Mouse (Mus musculus): ENCODE results near the gene Cacnb4.

Cacnb4 gene

GRCm38 (mm10) chr2:52647255-52647998 lies 29.2 kb downstream of the Cacnb4 start:
- WGBS: 51% methylated on average over 8 of the region's 8 CpGs

GRCm38 (mm10) chr2:52643657-52644056 lies 33.0 kb downstream of the Cacnb4 start:
- WGBS: 46% methylated on average over 6 of the region's 6 CpGs

- 28% methylated on average over 4 of the region's 4 CpGs for WGBS
Observed at GRCm38 (mm10) chr2:52639530-52639875, 37.1 kb downstream of the Cacnb4 start.

DNA sequence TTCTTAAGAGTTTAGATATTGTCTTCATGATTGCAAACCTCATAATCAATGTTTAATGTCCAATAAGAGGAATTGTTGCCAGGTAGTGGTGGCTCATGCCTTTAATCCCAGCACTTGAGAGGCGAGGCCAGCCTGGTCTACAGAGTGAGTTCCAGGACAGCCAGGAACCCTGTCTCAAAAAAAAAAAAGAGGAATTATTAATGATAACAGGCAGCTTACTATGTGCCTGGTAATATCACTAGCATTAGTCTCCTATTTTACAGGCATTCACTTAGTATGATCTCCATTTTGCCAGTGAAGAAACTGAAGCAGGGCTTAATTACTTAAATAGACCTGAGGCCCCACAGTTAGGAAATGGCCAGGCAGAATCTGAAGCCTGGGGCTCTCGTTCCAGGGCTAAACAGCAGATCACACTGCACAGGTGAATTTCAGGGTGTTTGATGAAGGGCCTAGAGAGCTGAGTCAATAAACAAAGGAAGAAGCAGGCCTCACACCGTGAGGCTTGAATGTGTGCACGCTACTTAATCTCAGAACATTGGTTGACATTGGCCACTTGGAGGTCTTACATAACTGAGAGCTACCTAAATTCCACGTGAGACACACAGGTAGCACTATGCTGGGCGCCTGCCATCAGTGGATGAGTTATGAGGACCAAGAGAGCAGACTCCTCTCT lies 37.6 kb downstream of the Cacnb4 start:
- WGBS: 75% methylated on average over 6 of the region's 6 CpGs

DNA sequence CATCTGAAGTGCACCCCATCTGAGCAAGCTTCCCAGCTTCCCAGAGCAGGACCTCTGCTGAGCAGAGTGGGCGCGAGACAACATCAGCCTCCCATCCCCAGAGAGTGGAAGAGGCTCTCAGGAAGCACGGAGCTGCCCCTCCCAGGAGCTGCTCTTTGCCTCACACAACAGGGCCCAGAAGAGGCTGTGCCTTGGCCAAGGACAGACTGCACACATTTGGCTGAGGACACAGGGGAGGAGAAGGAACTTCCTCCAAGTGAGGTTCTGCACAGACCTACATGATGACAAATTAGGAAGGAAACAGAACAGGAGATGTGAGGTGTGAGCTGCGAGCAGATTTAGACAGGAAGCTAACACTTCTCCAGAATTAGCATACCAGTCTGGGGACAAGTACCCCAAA lies 38.4 kb downstream of the Cacnb4 start:
- WGBS: 36% methylated on average over 4 of the region's 4 CpGs

GRCm38 (mm10) chr2:52636051-52636450 lies 40.6 kb downstream of the Cacnb4 start:
- WGBS: 80% methylated on average over 5 of the region's 5 CpGs

- 59% methylated on average over 4 of the region's 4 CpGs for WGBS
Observed at GRCm38 (mm10) chr2:52635358-52635757, 41.3 kb downstream of the Cacnb4 start.

DNA sequence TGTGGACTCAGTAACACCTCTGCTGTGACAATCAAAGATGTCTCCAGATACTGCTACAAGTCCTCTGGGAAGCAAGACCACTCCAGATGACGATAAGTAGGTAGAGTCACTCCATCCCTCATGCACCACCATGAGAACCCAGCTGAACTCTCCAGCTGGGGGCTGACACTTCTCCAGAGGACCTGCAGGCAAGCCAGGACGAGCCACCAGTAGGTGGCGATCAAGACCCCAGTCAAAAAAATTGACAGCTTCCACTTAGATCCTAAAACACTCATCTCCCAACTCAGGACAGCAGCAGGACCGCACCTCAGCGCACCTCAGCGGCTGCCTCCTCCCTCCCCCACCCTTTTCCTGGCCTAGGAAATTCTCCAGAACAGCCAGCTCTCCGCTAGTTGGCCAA lies 43.8 kb downstream of the Cacnb4 start:
- WGBS: 15% methylated on average over 7 of the region's 7 CpGs

GRCm38 (mm10) chr2:52628186-52628585 lies 48.4 kb downstream of the Cacnb4 start:
- 25% methylated on average over 4 of the region's 4 CpGs for WGBS

- 80% methylated on average over 3 of the region's 3 CpGs for WGBS
Observed at GRCm38 (mm10) chr2:52626266-52626665, 50.4 kb downstream of the Cacnb4 start.

- WGBS: 82% methylated on average over 6 of the region's 6 CpGs
Observed at GRCm38 (mm10) chr2:52625731-52626130, 50.9 kb downstream of the Cacnb4 start.

- 42% methylated on average over 7 of the region's 7 CpGs for WGBS
Observed at GRCm38 (mm10) chr2:52623921-52624404, 52.7 kb downstream of the Cacnb4 start.

DNA sequence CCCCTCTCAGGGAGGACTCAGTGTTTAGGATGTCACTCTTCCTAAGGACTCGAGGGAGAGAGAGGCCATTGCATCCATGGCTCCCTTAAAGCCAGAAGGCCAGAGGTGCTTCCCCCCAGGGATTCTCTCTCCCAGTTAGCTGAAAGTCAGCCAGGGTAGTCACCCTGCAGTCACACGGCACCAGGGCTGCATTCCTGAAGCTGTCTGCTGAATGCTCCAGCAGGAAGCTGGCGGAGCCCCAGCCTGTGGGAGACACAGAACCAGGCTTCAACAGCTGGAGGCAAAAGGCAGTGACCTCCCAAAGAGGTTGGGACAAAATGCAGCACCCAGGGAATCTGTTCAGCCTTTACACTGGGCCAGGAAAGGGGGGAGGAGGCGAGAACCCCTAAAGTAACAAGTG lies 53.2 kb downstream of the Cacnb4 start:
- 47% methylated on average over 4 of the region's 4 CpGs for WGBS

DNA sequence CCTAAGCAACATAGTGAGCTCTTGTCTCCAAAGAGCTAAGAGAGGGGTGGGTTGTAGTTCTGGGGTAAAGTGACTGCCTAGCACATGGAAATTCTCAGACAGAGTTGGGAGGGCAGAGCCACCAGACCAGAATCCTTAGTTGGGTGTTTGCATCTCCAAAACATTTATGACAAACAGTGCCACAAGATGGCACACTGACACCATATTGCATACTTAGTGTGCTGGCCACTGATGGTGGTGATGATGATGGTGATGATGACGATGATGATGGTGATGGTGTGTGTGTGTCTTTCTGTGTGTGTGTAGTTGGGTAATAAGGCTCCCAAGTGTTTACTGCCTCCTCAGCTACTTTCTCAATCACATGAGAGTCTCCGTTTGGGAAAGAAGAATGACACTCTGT lies 54.0 kb downstream of the Cacnb4 start:
- WGBS: 33% methylated on average over 2 of the region's 2 CpGs

DNA sequence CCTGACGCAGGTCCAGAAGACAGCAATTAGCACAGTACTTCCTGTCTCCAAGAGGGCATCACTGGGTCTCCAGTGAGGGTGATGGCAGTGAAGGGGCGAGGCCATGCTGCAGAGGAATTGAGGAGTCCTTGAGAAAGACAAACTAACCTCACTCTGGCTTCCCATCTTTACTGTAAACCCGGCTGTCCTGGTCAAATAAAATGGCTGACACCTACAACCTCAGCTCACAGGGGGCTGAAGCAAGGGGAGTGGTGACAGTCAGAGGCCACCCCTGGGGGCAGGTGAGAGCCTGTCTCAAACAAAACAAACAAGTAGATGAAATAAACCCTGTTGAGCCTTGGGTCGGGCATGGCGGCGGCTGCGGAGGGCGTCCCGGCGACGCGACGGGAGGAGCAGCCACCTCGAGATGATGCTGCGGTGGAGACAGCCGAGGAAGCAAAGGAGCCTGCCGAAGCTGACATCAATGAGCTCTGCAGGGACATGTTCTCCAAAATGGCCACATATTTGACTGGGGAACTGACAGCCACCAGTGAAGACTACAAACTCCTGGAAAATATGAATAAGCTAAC lies 57.1 kb downstream of the Cacnb4 start:
- WGBS: 66% methylated on average over 17 of the region's 17 CpGs

DNA sequence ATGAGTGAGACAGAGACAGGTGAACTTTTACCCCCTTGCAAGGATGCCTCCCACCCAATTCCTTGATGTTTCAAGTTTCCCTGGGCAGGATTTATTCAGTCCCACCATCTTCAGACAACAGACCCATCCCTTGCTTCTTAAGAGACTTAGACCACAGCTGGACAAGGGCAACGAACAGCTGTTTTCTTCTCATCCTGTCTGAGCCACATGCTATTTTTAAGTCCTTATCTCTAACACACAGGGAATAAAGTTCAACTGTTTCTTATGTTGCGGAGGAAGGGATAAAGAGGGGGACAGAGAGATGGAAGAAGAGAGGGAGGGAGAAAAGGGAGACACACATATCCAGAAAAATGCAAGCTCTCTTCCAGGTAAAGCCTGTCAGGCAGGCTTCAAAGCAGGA lies 57.8 kb downstream of the Cacnb4 start:
- 48% methylated on average over 2 of the region's 2 CpGs for WGBS

GRCm38 (mm10) chr2:52615429-52615828 lies 61.2 kb downstream of the Cacnb4 start:
- 57% methylated on average over 5 of the region's 5 CpGs for WGBS

GRCm38 (mm10) chr2:52613888-52614287 lies 62.7 kb downstream of the Cacnb4 start:
- WGBS: 90% methylated on average over 4 of the region's 4 CpGs

GRCm38 (mm10) chr2:52609486-52609885 lies 67.1 kb downstream of the Cacnb4 start:
- 37% methylated on average over 1 of the region's 1 CpGs for WGBS

DNA sequence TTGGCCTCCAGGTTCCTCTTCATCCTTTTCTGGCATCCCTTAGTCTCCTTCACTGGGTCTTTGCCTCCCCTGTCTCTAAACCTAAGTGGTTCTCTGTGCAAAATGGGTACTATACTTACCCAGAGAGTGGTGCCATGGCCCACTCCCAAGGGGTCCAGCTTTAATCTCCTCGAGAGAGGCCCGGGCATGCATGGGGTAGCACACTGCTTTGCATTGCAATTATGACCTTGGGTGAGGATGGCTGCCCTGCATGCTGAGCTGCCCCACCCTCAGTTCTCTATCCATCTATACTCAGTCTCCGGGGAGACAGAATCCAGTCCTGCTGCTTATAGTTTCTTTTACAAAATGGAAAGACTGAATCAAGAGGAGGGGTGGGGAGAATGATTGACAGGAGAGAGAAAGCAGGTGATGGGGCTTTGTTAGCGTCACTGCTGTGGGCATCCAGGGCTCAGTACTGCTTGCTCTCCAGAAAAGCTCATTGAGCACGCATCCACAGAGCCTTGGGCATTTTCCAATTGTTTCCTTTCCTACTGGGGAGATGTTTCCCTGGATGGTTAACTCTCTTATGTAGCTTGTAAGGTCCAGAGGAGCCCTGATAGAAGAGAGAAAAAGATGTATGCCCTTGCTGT lies 68.7 kb downstream of the Cacnb4 start:
- WGBS: 57% methylated on average over 5 of the region's 5 CpGs

DNA sequence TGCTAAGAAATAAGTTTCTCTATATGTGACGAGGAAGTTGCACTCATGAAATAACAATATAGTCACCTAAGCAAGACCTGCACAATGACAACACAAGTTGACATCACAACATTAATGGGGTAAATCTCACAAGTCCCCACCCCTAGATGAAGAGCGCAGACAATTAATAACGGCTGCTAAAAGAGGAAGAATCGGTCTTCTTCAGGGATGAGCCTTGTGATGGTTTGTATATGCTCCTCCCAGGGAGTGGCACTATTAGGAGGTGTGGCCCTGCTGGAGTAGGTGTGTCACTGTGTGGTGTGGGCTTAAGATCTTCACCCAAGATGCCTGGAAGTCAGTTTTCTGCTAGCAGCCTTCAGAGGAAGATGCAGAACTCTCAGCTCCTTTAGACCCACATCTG lies 70.3 kb downstream of the Cacnb4 start:
- WGBS: 86% methylated on average over 4 of the region's 4 CpGs

GRCm38 (mm10) chr2:52605321-52605720 lies 71.3 kb downstream of the Cacnb4 start:
- WGBS: 21% methylated on average over 4 of the region's 4 CpGs

GRCm38 (mm10) chr2:52604651-52605020 lies 72.0 kb downstream of the Cacnb4 start:
- 82% methylated on average over 8 of the region's 8 CpGs for WGBS

Data from cerebral cortex, adult 2 months (tissue).